8 mouse cellular contexts compared by ENCODE assay signal in genomic region chr2:167688498-167689451, GRCm38 (mm10). TPM values are rescaled to one million over a fixed set of nuclear protein-coding genes. Genes with fewer than 3 reads are reported as not detected.
DNase-seq lines count a peak whose midpoint lies in the region; ATAC-seq and TF ChIP-seq lines count a peak whose summit lies in the region.

Gene Cebpb (plus strand): TSS chr2:167688915.

- H3K9me3 ChIP-seq in G1E (replicated peaks) = no peaks in the 10 kb centered on the region
- H3K9me3 ChIP-seq in lung, embryonic 16.5 days (ENCODE audit: control insufficient read depth, low read length) = no peaks in the 10 kb centered on the region

- peak within 1 kb of the TSS; percentile 78 for H3K4me2 ChIP-seq in lung, embryonic 16.5 days (ENCODE audit: low read depth, low read length)

- peak within 1 kb of the TSS; percentile 87 for H3K9ac ChIP-seq in lung, embryonic 16.5 days (ENCODE audit: low read length)

- peaks cover 64% of the 10 kb centered on the region for H3K36me3 ChIP-seq in G1E (replicated peaks)
- peaks cover 11% of the 10 kb centered on the region for H3K36me3 ChIP-seq in lung, embryonic 16.5 days (ENCODE audit: control insufficient read depth, insufficient read depth, low read length)
- H3K36me3 ChIP-seq in thymus, adult 2 months (ENCODE audit: control insufficient read depth, insufficient read depth, low read length) = no peaks in the 10 kb centered on the region

- H3K27ac ChIP-seq in lung, embryonic 16.5 days (ENCODE audit: low read length) = peak within 1 kb of the TSS; percentile 94
- no peak within 1 kb of the TSS for H3K27ac ChIP-seq in olfactory bulb, adult 2 months (ENCODE audit: insufficient read depth, low read depth, low read length)
- no peak within 1 kb of the TSS for H3K27ac ChIP-seq in thymus, adult 2 months (ENCODE audit: control insufficient read depth, insufficient read depth, low read length)

- peaks cover 69% of the 10 kb centered on the region for H3K4me1 ChIP-seq in G1E (ENCODE audit: insufficient read depth, low read depth, low read length)
- peaks cover 19% of the 10 kb centered on the region for H3K4me1 ChIP-seq in lung, embryonic 16.5 days (replicated peaks; ENCODE audit: control insufficient read depth, insufficient read depth, low read length)
- peaks cover 31% of the 10 kb centered on the region for H3K4me1 ChIP-seq in olfactory bulb, adult 2 months (ENCODE audit: control insufficient read depth, insufficient read depth, low read length)
- peaks cover 13% of the 10 kb centered on the region for H3K4me1 ChIP-seq in thymus, adult 2 months (replicated peaks; ENCODE audit: control insufficient read depth, insufficient read depth, low read length)

- ATAC-seq in G1E (ENCODE audit: extremely low read depth, insufficient number of reproducible peaks, low FRiP score, poor library complexity, severe bottlenecking) = peak; percentile 17; the same call in 1 of the 2 replicates
- peak; percentile 47 for ATAC-seq in frontal cortex, adult (ENCODE audit: low TSS enrichment)
- ATAC-seq in hematopoietic stem cell, adult 5-6 weeks (replicated peaks in 1 of 2; ENCODE audit: insufficient read depth in 1 of 2, low FRiP score in 2 of 2, low TSS enrichment in 1 of 2, low read depth in 1 of 2, poor library complexity in 2 of 2, severe bottlenecking in 2 of 2) = peak in 1 of 2 experiments; percentile 19; a peak in 2 of 4 replicates
- peak; percentile 90 for ATAC-seq in lung, embryonic 16.5 days (ENCODE audit: low read depth)

- TF ChIP-seq CTCF in G1E (IDR thresholded peaks at IDR 0.05; ENCODE audit: low read depth, low read length) = peak; percentile 6; the same call in 1 of the 2 replicates
- TF ChIP-seq CTCF in olfactory bulb, adult 2 months (IDR thresholded peaks at IDR 0.05; ENCODE audit: insufficient read depth, low read depth, low read length) = peak; percentile 74
- peak; percentile 95 for TF ChIP-seq CTCF in thymus, adult 2 months (IDR thresholded peaks at IDR 0.05; ENCODE audit: borderline replicate concordance, control insufficient read depth, extremely low read depth, insufficient read depth, low read length, poor library complexity)

- peak; percentile 93 for DNase-seq in G1E (ENCODE audit: low spot score)
- DNase-seq in cerebellum, adult 9-10 months = peak; percentile 61
- DNase-seq in layer of hippocampus, adult 9-11 months = peak; percentile 68
- DNase-seq in thymus, adult 2 months = peak; percentile 68

- 0 out of 2 replicates have a peak, but pooled peaks have one; percentile 14 for TF ChIP-seq POLR2A in olfactory bulb, adult 2 months (IDR thresholded peaks at IDR 0.05; ENCODE audit: insufficient read depth, low read depth, low read length)
- 0 out of 2 replicates have a peak, but pooled peaks have one; percentile 10 for TF ChIP-seq POLR2A in thymus, adult 2 months (IDR thresholded peaks at IDR 0.05; ENCODE audit: control insufficient read depth, extremely low read depth, insufficient read depth, low read length, poor library complexity)

- H3K27me3 ChIP-seq in G1E (ENCODE audit: insufficient read depth, low read length) = peaks cover 17% of the 10 kb centered on the region; the same call in 1 of the 2 replicates
- no peaks in the 10 kb centered on the region for H3K27me3 ChIP-seq in lung, embryonic 16.5 days (ENCODE audit: control insufficient read depth, insufficient read depth, low read depth, low read length)
- H3K27me3 ChIP-seq in thymus, adult 2 months (ENCODE audit: control insufficient read depth, insufficient read depth, low read length) = no peaks in the 10 kb centered on the region; the same call in 1 of the 2 replicates

- WGBS in lung, embryonic 16.5 days = under 1% methylated on average over 92 of the region's 147 CpGs
- WGBS in olfactory bulb, adult 2 months = 1% methylated on average over 144 of the region's 147 CpGs
- WGBS in thymus, adult 2 months = under 1% methylated on average over 147 of the region's 147 CpGs

- H3K4me3 ChIP-seq in G1E (ENCODE audit: low read depth, low read length) = peak within 1 kb of the TSS; percentile 86
- peak within 1 kb of the TSS; percentile 73 for H3K4me3 ChIP-seq in lung, embryonic 16.5 days (ENCODE audit: low read length)
- peak within 1 kb of the TSS; percentile 68 for H3K4me3 ChIP-seq in olfactory bulb, adult 2 months (ENCODE audit: insufficient read depth, low read depth, low read length)
- H3K4me3 ChIP-seq in thymus, adult 2 months (ENCODE audit: control insufficient read depth, insufficient read depth, low read length) = peak within 1 kb of the TSS; percentile 64

RNA-seq across cellular contexts. Expression of gene Cebpb, which starts in this region (rescaled TPM):
- 10.5 and 12.5 TPM in 2 replicates for total RNA-seq in G1E (2014; fragmentation: Nextera tagmentation)
- 12.9 and 33.6 TPM in 2 replicates for total RNA-seq in G1E (2017)
- 61.6 and 87.9 TPM in 2 replicates for polyA plus RNA-seq in G1E (2012)
- total RNA-seq in hematopoietic stem cell, adult 5-6 weeks (2017) = 15.5 and 20.1 TPM in 2 replicates
- 2.4 and 4.1 TPM in 2 replicates for polyA plus RNA-seq in lung, embryonic 16.5 days (2015; fragmentation: Nextera tagmentation; extraction: Ambion mirVana)
- not detected in 2 replicates for polyA plus RNA-seq in olfactory bulb, adult 2 months (2012; ENCODE audit: insufficient read depth, insufficient read length, low replicate concordance, missing spikeins)
- polyA plus RNA-seq in thymus, adult 2 months (2012; rRNA removed) = 69.6 and 135 TPM in 2 replicates

Comparison
In these comparisons a context has a peak if more than half of its experiments do, and no peak if none do; other contexts are left out.
1. RNA of gene Cebpb (polyA plus RNA-seq): 69.6 to 135 TPM in thymus, adult 2 months and 61.6 to 87.9 TPM in G1E; 2.4 to 4.1 TPM in lung, embryonic 16.5 days and not detected in olfactory bulb, adult 2 months; every median in the first group is over 10 times any median in the second.
2. CTCF ChIP-seq: peak in every context shown above with its lines; median percentile 95 in thymus, adult 2 months; 74 in olfactory bulb, adult 2 months; 6 in G1E.
3. Peak in every context shown above with its lines, with median percentiles within 50 percentile points of each other: DNase-seq and H3K4me3 ChIP-seq.